Mouse (Mus musculus) embryonic fibroblast, embryonic 13.5 days (primary cell): ENCODE measurements around the gene Grrp1. TPM values are rescaled to one million over a fixed set of nuclear protein-coding genes. Genes with fewer than 3 reads are reported as not detected.

ENCODE experiments used
- H3K27ac ChIP-seq: 2 replicates; pipeline ENCODE4 v1.5.1; 2012; ENCODE audit warnings: low read length, control low read depth, inconsistent platforms; ENCODE audit not compliant: insufficient read depth
- H3K4me1 ChIP-seq: 2 replicates; pipeline ENCODE4 v1.6.1; 2011; ENCODE audit warnings: low read length; ENCODE audit not compliant: control insufficient read depth, insufficient read depth
- H3K4me3 ChIP-seq: 2 replicates; pipeline ENCODE4 v1.5.1; 2011; ENCODE audit warnings: mild to moderate bottlenecking, control low read depth, low read length; ENCODE audit not compliant: insufficient read depth
- CTCF ChIP-seq: IDR thresholded peaks from 2 replicates; pipeline ENCODE4 v1.5.1; 2011; ENCODE audit warnings: mild to moderate bottlenecking, control low read depth, low read length, moderate library complexity, borderline replicate concordance; ENCODE audit not compliant: insufficient read depth
- POLR2A ChIP-seq: IDR thresholded peaks from 2 replicates; pipeline ENCODE4 v1.6.1; 2011; ENCODE audit warnings: low read depth, mild to moderate bottlenecking, control low read depth, low read length, moderate library complexity
- polyA plus RNA-seq: library from polyadenylated mRNA; stranded (reverse); fragments of >200 nt; gene quantifications from 2 replicates; pipeline ENCODE4 v1.2.4, GENCODE M21; 2011; ENCODE audit warnings: low read depth; ENCODE audit not compliant: missing spikeins, insufficient read length

Grrp1 gene
- polyA plus RNA-seq, 1 experiment, result not detected

GRCm38 (mm10) chr4:134254835-134255234 lies 929 bp upstream of the Grrp1 start:
- Histone ChIP-seq H3K4me1 (no peaks in the 10 kb centered on the region; the same call in 1 of the 2 replicates), H3K4me3 (no peak overlapping the region), H3K27ac (no peak overlapping the region)
- TF ChIP-seq POLR2A (no peak), CTCF (no peak)

GRCm38 (mm10) chr4:134252911-134253721 lies 790 bp downstream of the Grrp1 start:
- TF ChIP-seq CTCF, result no peak
- TF ChIP-seq POLR2A, result no peak
- H3K27ac ChIP-seq, result no peak overlapping the region
- H3K4me3 ChIP-seq, result no peak overlapping the region
- H3K4me1 ChIP-seq, result no peaks in the 10 kb centered on the region; the same call in 1 of the 2 replicates

GRCm38 (mm10) chr4:134252131-134252910 lies 1.6 kb downstream of the Grrp1 start:
- H3K4me3 ChIP-seq, result no peak overlapping the region
- no peak overlapping the region for H3K27ac ChIP-seq
- TF ChIP-seq CTCF, result no peak
- no peak for TF ChIP-seq POLR2A
- no peaks in the 10 kb centered on the region; the same call in 1 of the 2 replicates for H3K4me1 ChIP-seq

- Histone ChIP-seq H3K27ac (no peak overlapping the region), H3K4me1 (no peaks in the 10 kb centered on the region; the same call in 1 of the 2 replicates), H3K4me3 (peak overlapping the region; percentile 23)
- TF ChIP-seq POLR2A (no peak), CTCF (no peak)
Observed at GRCm38 (mm10) chr4:134251241-134252130, 2.4 kb downstream of the Grrp1 start.

- no peaks in the 10 kb centered on the region; the same call in 1 of the 2 replicates for H3K4me1 ChIP-seq
- no peak overlapping the region for H3K27ac ChIP-seq
- TF ChIP-seq CTCF (no peak), POLR2A (no peak)
- H3K4me3 ChIP-seq, result peak overlapping the region; percentile 23
Observed at GRCm38 (mm10) chr4:134250930-134251240, 3.0 kb downstream of the Grrp1 start.

GRCm38 (mm10) chr4:134250116-134250929 lies 3.6 kb downstream of the Grrp1 start:
- Histone ChIP-seq H3K27ac (no peak overlapping the region), H3K4me3 (no peak overlapping the region; the same call in 1 of the 2 replicates), H3K4me1 (no peaks in the 10 kb centered on the region; the same call in 1 of the 2 replicates)
- TF ChIP-seq POLR2A, result no peak
- TF ChIP-seq CTCF, result no peak

GRCm38 (mm10) chr4:134249651-134250050 lies 4.3 kb downstream of the Grrp1 start:
- Histone ChIP-seq H3K4me3 (peak overlapping the region; percentile 23), H3K4me1 (no peaks in the 10 kb centered on the region; the same call in 1 of the 2 replicates), H3K27ac (no peak overlapping the region)
- TF ChIP-seq POLR2A, result no peak
- peak; percentile 74 for TF ChIP-seq CTCF

- H3K27ac ChIP-seq, result no peak within 1 kb of the TSS
- H3K4me1 ChIP-seq, result no peaks in the 10 kb centered on the region; the same call in 1 of the 2 replicates
Observed at GRCm38 (mm10) chr4:134246719-134247258, 7.1 kb downstream of the Grrp1 start, which contains the start of gene Gm30191. Gene Gm30191 (plus strand): TSS chr4:134246935.

More at GRCm38 (mm10) chr4:134246719-134247258, 7.1 kb downstream of the Grrp1 start, which contains the start of gene Gm30191:
- H3K4me3 ChIP-seq, result peak within 1 kb of the TSS; percentile 14; the same call in 1 of the 2 replicates
- TF ChIP-seq CTCF, result no peak
- no peak for TF ChIP-seq POLR2A
